ENCODE assay signal across 18 mouse cellular contexts in genomic region chr6:22351551-22351950, GRCm38 (mm10). TPM values are rescaled to one million over a fixed set of nuclear protein-coding genes. Genes with fewer than 3 reads are reported as not detected.
DNase-seq lines count a peak whose midpoint lies in the region; ATAC-seq and TF ChIP-seq lines count a peak whose summit lies in the region.
"Had no signal": no experiment of that assay in that cellular context is flagged by ENCODE, and none has a peak within 500 bp of the region (broad histone marks: within the 10 kb centered on the region; RNA-seq: fewer than 3 reads in every experiment).

No protein-coding gene starts in this region.

- H3K4me1 ChIP-seq in lung, embryonic 16.5 days (replicated peaks; ENCODE audit: control insufficient read depth, insufficient read depth, low read length) = peaks cover 18% of the 10 kb centered on the region; the same call in 1 of the 2 replicates
- peaks cover 14% of the 10 kb centered on the region for H3K4me1 ChIP-seq in lung, adult 2 months (ENCODE audit: control insufficient read depth, insufficient read depth, low read length)

- no peak overlapping the region for H3K9ac ChIP-seq in lung, embryonic 16.5 days (ENCODE audit: low read length)
- H3K9ac ChIP-seq: embryonic facial prominence, embryonic 15.5 days; forebrain, embryonic 12.5 days; hindbrain, embryonic 14.5 days; liver, embryonic 14.5 days had no signal

- DNase-seq in lung, adult 2 months = no peak
- DNase-seq in 416B (ENCODE audit: low read depth) = peak; percentile 16
- DNase-seq in CD4-positive helper T cell, adult 2 months (ENCODE audit: low read depth, low spot score) = peak; percentile 45
- DNase-seq in naive thymus-derived CD4-positive, alpha-beta T cell, adult 2 months (ENCODE audit: low read depth) = peak; percentile 63
- DNase-seq in layer of hippocampus, adult 9-11 months = no peak
- DNase-seq: adrenal gland, adult 8-10 months; cerebellum, adult 9-10 months; heart, postnatal 10 days; kidney, adult 18-20 months; kidney, postnatal 25 days; midbrain, embryonic 14.5 days; right cerebral cortex, postnatal 4 days had no signal

- ATAC-seq in lung, embryonic 16.5 days (ENCODE audit: low read depth) = no peak
- no peak for ATAC-seq in monocyte, adult 5-6 weeks (replicated peaks; ENCODE audit: insufficient number of reproducible peaks, low FRiP score, low TSS enrichment, poor library complexity, severe bottlenecking)

- no peak overlapping the region for H3K4me3 ChIP-seq in lung, embryonic 16.5 days (ENCODE audit: low read length)
- no peak overlapping the region for H3K4me3 ChIP-seq in lung, adult 2 months (replicated peaks; ENCODE audit: extremely low read depth, low read depth, low read length)
- H3K4me3 ChIP-seq: embryonic facial prominence, embryonic 15.5 days; forebrain, embryonic 12.5 days had no signal

- 72% methylated on average over 9 of the region's 9 CpGs for WGBS in lung, embryonic 16.5 days
- 58% methylated on average over 9 of the region's 9 CpGs for WGBS in lung, adult 2 months

- H3K9me3 ChIP-seq in lung, embryonic 16.5 days (ENCODE audit: control insufficient read depth, low read length) = no peaks in the 10 kb centered on the region
- H3K9me3 ChIP-seq: embryonic facial prominence, embryonic 15.5 days; forebrain, embryonic 12.5 days had no signal

- H3K27me3 ChIP-seq in lung, embryonic 16.5 days (ENCODE audit: control insufficient read depth, insufficient read depth, low read depth, low read length) = no peaks in the 10 kb centered on the region
- H3K27me3 ChIP-seq: embryonic facial prominence, embryonic 15.5 days; forebrain, embryonic 12.5 days had no signal

- H3K36me3 ChIP-seq in lung, embryonic 16.5 days (ENCODE audit: control insufficient read depth, insufficient read depth, low read length) = no peaks in the 10 kb centered on the region
- H3K36me3 ChIP-seq: embryonic facial prominence, embryonic 15.5 days; forebrain, embryonic 12.5 days had no signal

- H3K4me2 ChIP-seq in lung, embryonic 16.5 days (ENCODE audit: low read depth, low read length) = no peak overlapping the region
- H3K4me2 ChIP-seq: embryonic facial prominence, embryonic 15.5 days; forebrain, embryonic 12.5 days; hindbrain, embryonic 14.5 days had no signal

- no peak for TF ChIP-seq POLR2A in lung, adult 2 months (IDR thresholded peaks at IDR 0.05; ENCODE audit: borderline replicate concordance, extremely low read depth, low read depth, low read length)

- H3K27ac ChIP-seq in lung, embryonic 16.5 days (ENCODE audit: low read length) = peak overlapping the region; percentile 20; the same call in 1 of the 2 replicates
- H3K27ac ChIP-seq: embryonic facial prominence, embryonic 15.5 days; forebrain, embryonic 12.5 days; hindbrain, embryonic 14.5 days; liver, embryonic 14.5 days had no signal

- TF ChIP-seq CTCF in lung, adult 2 months (IDR thresholded peaks at IDR 0.05; ENCODE audit: insufficient read depth, low read length) = no peak

RNA-seq across cellular contexts. Expression of gene Fam3c, which starts 4.5 kb away (rescaled TPM):
- 63.5 and 76.4 TPM in 2 replicates for polyA plus RNA-seq in lung, embryonic 16.5 days (2015; fragmentation: Nextera tagmentation; extraction: Ambion mirVana)
- 5.1 and 9.1 TPM in 2 replicates for polyA plus RNA-seq in lung, adult 2 months (2012; rRNA removed)
- total RNA-seq in monocyte, adult 5-6 weeks (2017) = 36.6 to 53.6 TPM (median 40.8 TPM) in 3 replicates

Comparison
In these comparisons a context has a peak if more than half of its experiments do, and no peak if none do; other contexts are left out.
1. DNase-seq: peak in 416B (single experiment), CD4-positive helper T cell, adult 2 months (single experiment) and naive thymus-derived CD4-positive, alpha-beta T cell, adult 2 months (single experiment); none in lung, adult 2 months (single experiment) and layer of hippocampus, adult 9-11 months (single experiment).